Mouse (Mus musculus): ENCODE measurements around the gene Serpina3a.

Gene Serpina3a

GRCm38 (mm10) chr12:104143286-104143685 lies 30.8 kb downstream of the Serpina3a start:
- no peak for DNase-seq (ENCODE audit: low read depth)

GRCm38 (mm10) chr12:104145571-104145970 lies 33.0 kb downstream of the Serpina3a start:
- no peak for DNase-seq (ENCODE audit: low read depth)

- DNase-seq (ENCODE audit: low read depth), result no peak
Measured at GRCm38 (mm10) chr12:104151989-104152388, 39.5 kb downstream of the Serpina3a start.

GRCm38 (mm10) chr12:104153041-104153645 lies 40.6 kb downstream of the Serpina3a start:
- no peak for DNase-seq (ENCODE audit: low read depth)

GRCm38 (mm10) chr12:104153656-104154055 lies 41.1 kb downstream of the Serpina3a start, which contains the start of gene Serpina3c:
Gene Serpina3c (minus strand): TSS chr12:104153870.
- DNase-seq (ENCODE audit: low read depth), result no peak

Measured in c-Kit-positive CD71-negative TER-119-negative erythroid progenitor cells, embryonic 14.5 days (primary cell).